Mouse (Mus musculus) neural tube, embryonic 14.5 days (tissue): Measurements from ENCODE around the gene Pate4. TPM values are rescaled to one million over a fixed set of nuclear protein-coding genes. Genes with fewer than 3 reads are reported as not detected.
A peak's percentile ranks its signal among the peaks of the same experiment; 100 is the strongest.

Source experiments
- ATAC-seq: fragments of 200-750 bp; cut with Nextera tagmentation; 2 replicates; pipeline ENCODE4 v1.8.0; 2017; ENCODE audit warnings: low read depth, mild to moderate bottlenecking, moderate TSS enrichment, moderate library complexity
- H3K27ac ChIP-seq: fragments of 300-500 bp; sonication (generic); 2 replicates; pipeline ENCODE4 v1.5.1; 2014; ENCODE audit warnings: low read depth, mild to moderate bottlenecking, control low read depth, low read length, moderate library complexity, mixed read lengths
- H3K27me3 ChIP-seq: fragments of 300-500 bp; sonication (generic); 2 replicates; pipeline ENCODE4 v1.6.1; 2014; ENCODE audit warnings: low read length; ENCODE audit not compliant: control insufficient read depth, insufficient read depth
- H3K36me3 ChIP-seq: fragments of 300-500 bp; sonication (generic); 2 replicates; pipeline ENCODE4 v1.6.1; 2014; ENCODE audit warnings: low read length, mixed read lengths; ENCODE audit not compliant: control insufficient read depth, insufficient read depth
- H3K4me1 ChIP-seq: fragments of 300-500 bp; sonication (generic); 2 replicates; pipeline ENCODE4 v1.6.1; 2014; ENCODE audit warnings: low read length; ENCODE audit not compliant: control insufficient read depth, insufficient read depth
- H3K4me2 ChIP-seq: fragments of 300-500 bp; sonication (generic); 2 replicates; pipeline ENCODE4 v1.6.1; 2014; ENCODE audit warnings: mild to moderate bottlenecking, low read depth, low read length, control low read depth
- H3K4me3 ChIP-seq: fragments of 300-500 bp; sonication (generic); 2 replicates; pipeline ENCODE4 v1.5.1; 2014; ENCODE audit warnings: low read depth, low read length, control low read depth, mixed read lengths
- H3K9ac ChIP-seq: fragments of 300-500 bp; sonication (generic); replicated peaks from 2 replicates; pipeline ENCODE4 v1.6.1; 2014; ENCODE audit warnings: low read depth, mild to moderate bottlenecking, control low read depth, low read length, mixed read lengths
- H3K9me3 ChIP-seq: fragments of 300-500 bp; sonication (generic); 2 replicates; pipeline ENCODE4 v1.6.1; 2016; ENCODE audit warnings: low read length; ENCODE audit not compliant: control insufficient read depth
- WGBS: fragments of 180-500 bp; shearing (Covaris S2); extraction: QIAGEN DNeasy Blood & Tissue Kit; methylation state at CpG from one replicate; pipeline ENCODE4 v1.1.7; 2014; 5-methylcytosine and 5-hydroxymethylcytosine counted together
- polyA plus RNA-seq: library from polyadenylated mRNA; unstranded; fragments of >200 nt; fragmentation: Nextera tagmentation; extraction: Ambion mirVana; gene quantifications from 2 replicates; pipeline ENCODE4 v1.2.1, GENCODE M21; 2014

Gene Pate4
- polyA plus RNA-seq, 1 experiment from 2014 or later, result not detected

GRCm38 (mm10) chr9:35558257-35559008, 53.3 kb downstream of the Pate4 start, which contains the start of the genes Ddx25 and Pus3:
Gene Ddx25 (minus strand): TSS chr9:35558528.
Gene Pus3 (plus strand): TSS chr9:35558595.
- Histone ChIP-seq H3K27ac (peak within 1 kb of the TSS; percentile 57), H3K9ac (peak within 1 kb of the TSS; percentile 44), H3K4me2 (peak within 1 kb of the TSS; percentile 79), H3K4me1 (peaks cover 8% of the 10 kb centered on the region; the same call in 1 of the 2 replicates), H3K27me3 (no peaks in the 10 kb centered on the region), H3K36me3 (peaks cover 6% of the 10 kb centered on the region; the same call in 1 of the 2 replicates), H3K4me3 (peak within 1 kb of the TSS; percentile 61), H3K9me3 (no peaks in the 10 kb centered on the region)
- 1% methylated on average over 49 of the region's 59 CpGs for WGBS
- peak; percentile 87 for ATAC-seq

Other genes starting within 250 kb of the Pate4 start
- 3.4 and 4.6 TPM in 2 replicates for gene Cdon, start 190.8 kb downstream of the Pate4 start, polyA plus RNA-seq
- not detected in 2 replicates for gene Gm1113, start 93.7 kb downstream of the Pate4 start, polyA plus RNA-seq
- gene Ddx25, start 53.4 kb downstream of the Pate4 start, polyA plus RNA-seq, result 29.8 and 34.3 TPM in 2 replicates
- gene Pus3, start 53.3 kb downstream of the Pate4 start, polyA plus RNA-seq, result 16.2 and 18.2 TPM in 2 replicates
- 0.48 and 1.0 TPM in 2 replicates for gene Pate2, start 41.7 kb downstream of the Pate4 start, polyA plus RNA-seq
- 17.1 and 19.1 TPM in 2 replicates for gene Hyls1, start 41.5 kb downstream of the Pate4 start, polyA plus RNA-seq
- not detected in 2 replicates for gene Pate3, start 36.3 kb upstream of the Pate4 start, polyA plus RNA-seq
- 0.24 TPM in 1 of 2 replicates, not detected in the other for gene Pate1, start 75.4 kb upstream of the Pate4 start, polyA plus RNA-seq
- not detected in 2 replicates for gene Gm17677, start 129.1 kb upstream of the Pate4 start, polyA plus RNA-seq
- not detected in 2 replicates for gene Gm17727, start 166.2 kb upstream of the Pate4 start, polyA plus RNA-seq
- not detected in 2 replicates for gene Gm27235, start 178.2 kb upstream of the Pate4 start, polyA plus RNA-seq
- not detected in 2 replicates for gene D730048I06Rik, start 178.2 kb upstream of the Pate4 start, polyA plus RNA-seq
- not detected in 2 replicates for gene 9230110F15Rik, start 232.2 kb upstream of the Pate4 start, polyA plus RNA-seq